Mouse (Mus musculus): ENCODE measurements around the gene Gdap1l1. TPM values are rescaled to one million over a fixed set of nuclear protein-coding genes. Genes with fewer than 3 reads are reported as not detected.

Gdap1l1 gene
- total RNA-seq, 2 experiments from 2014 or later: not detected

- intact Hi-C loops (cut with DNase I): no loop called here
Measured at GRCm38 (mm10) chr2:163494456-163494855, 56.2 kb downstream of the Gdap1l1 start.

GRCm38 (mm10) chr2:163502219-163502618, 63.9 kb downstream of the Gdap1l1 start:
- no peak for DNase-seq (ENCODE audit: low spot score)
- intact Hi-C loops (cut with DNase I): no loop called here

More at GRCm38 (mm10) chr2:163494456-163494855, 56.2 kb downstream of the Gdap1l1 start:
- DNase-seq (ENCODE audit: low spot score): no peak

GRCm38 (mm10) chr2:163503191-163503590, 64.9 kb downstream of the Gdap1l1 start:
- intact Hi-C loops (cut with DNase I): no loop called here
- no peak for DNase-seq (ENCODE audit: low spot score)

Other genes with a start within 250 kb of the Gdap1l1 start
- 1 to 10 TPM; 1.3 to 2.0 TPM for gene Tox2, start 235.4 kb upstream of the Gdap1l1 start, total RNA-seq (2021)
- gene Jph2, start 40.5 kb upstream of the Gdap1l1 start, total RNA-seq (2021): 100 to 1,000 TPM; 374 to 418 TPM
- 10 to 100 TPM; 21.0 to 21.6 TPM for gene Oser1, start 13.8 kb upstream of the Gdap1l1 start, total RNA-seq (2021)
- 100 to 1,000 TPM; 174 to 182 TPM for gene Fitm2, start 34.2 kb downstream of the Gdap1l1 start, total RNA-seq (2021)
- gene R3hdml, start 53.8 kb downstream of the Gdap1l1 start, total RNA-seq (2021): not detected
- gene Hnf4a, start 68.3 kb downstream of the Gdap1l1 start, total RNA-seq (2021): not detected
- 1 to 10 TPM; 7.9 to 9.7 TPM for gene Ttpal, start 163.8 kb downstream of the Gdap1l1 start, total RNA-seq (2021)
- 100 to 1,000 TPM; 291 to 357 TPM for gene Serinc3, start 206.7 kb downstream of the Gdap1l1 start, total RNA-seq (2021)
- gene Pkig, start 219.9 kb downstream of the Gdap1l1 start, total RNA-seq (2021): 100 to 1,000 TPM; 211 to 235 TPM